Mouse (Mus musculus) c-Kit-positive CD71-positive TER-119-negative erythroid progenitor cells, embryonic 14.5 days (primary cell): ENCODE data around the gene Gm21650.
"Not testable (repeated sequence)": the region's sequence is repeated elsewhere in the genome, so short reads cannot be mapped to it uniquely, and the experiment has no call there.

Experiments used
- DNase-seq: peaks from one replicate; pipeline ENCODE4 v3.0.0-alpha.2; 2013; ENCODE audit warnings: low read depth

Gm21650 gene

DNA sequence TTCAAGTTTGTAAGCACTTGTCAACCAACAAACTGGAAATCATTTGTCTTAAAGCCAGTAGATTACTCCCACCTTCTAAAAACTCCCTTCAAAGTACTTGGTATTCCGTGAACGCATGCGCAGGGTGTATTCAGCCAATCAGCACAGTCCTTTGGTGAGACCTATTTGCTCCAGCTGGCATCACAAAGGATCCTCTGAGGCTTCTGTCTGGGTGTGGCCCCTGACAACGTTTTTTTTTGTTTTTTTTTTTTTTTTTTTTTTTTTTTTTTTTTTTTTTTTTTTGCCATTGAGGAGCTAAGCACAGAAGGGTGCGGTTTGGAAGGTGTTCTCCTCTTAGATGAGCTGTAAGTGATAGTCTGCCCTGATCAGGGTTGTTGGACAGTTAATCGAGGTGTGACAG, at the start of gene Gm21650:
Gene Gm21650, plus strand, starts transcription at position 301 of the 400 bp plus-strand sequence.
- DNase-seq = not testable (repeated sequence)
